Mouse (Mus musculus) thymus, adult 2 months (tissue): ENCODE data around the gene Thap7.

Experiments
- CTCF ChIP-seq: fragments of 200-500 bp; IDR thresholded peaks from 2 replicates; pipeline ENCODE4 v1.5.1; 2012; ENCODE audit warnings: mild to moderate bottlenecking, control low read depth, low read length, moderate library complexity, borderline replicate concordance; ENCODE audit not compliant: control insufficient read depth, poor library complexity, insufficient read depth; ENCODE audit errors: extremely low read depth
- POLR2A ChIP-seq: fragments of 200-500 bp; IDR thresholded peaks from 2 replicates; pipeline ENCODE4 v1.6.1; 2012; ENCODE audit warnings: mild to moderate bottlenecking, low read length, control low read depth, moderate library complexity; ENCODE audit not compliant: control insufficient read depth, poor library complexity, insufficient read depth; ENCODE audit errors: extremely low read depth

- TF ChIP-seq POLR2A (no peak), CTCF (no peak)
Measured at GRCm38 (mm10) chr16:17542632-17543031, 11.7 kb upstream of the Thap7 start.
